Mouse (Mus musculus) heart, adult 2 months (tissue): Measurements from ENCODE around the gene Mrps27.

Source experiments
- CTCF ChIP-seq: fragments of 200-600 bp; IDR thresholded peaks from 2 replicates; pipeline ENCODE4 v1.8.1; 2022; ENCODE audit warnings: antibody characterized with exemption, mild to moderate bottlenecking, moderate library complexity
- POLR2A ChIP-seq: fragments of 200-500 bp; IDR thresholded peaks from 2 replicates; pipeline ENCODE4 v1.6.1; 2011; ENCODE audit warnings: mild to moderate bottlenecking, low read depth, low read length, control low read depth; ENCODE audit not compliant: insufficient read depth

DNA sequence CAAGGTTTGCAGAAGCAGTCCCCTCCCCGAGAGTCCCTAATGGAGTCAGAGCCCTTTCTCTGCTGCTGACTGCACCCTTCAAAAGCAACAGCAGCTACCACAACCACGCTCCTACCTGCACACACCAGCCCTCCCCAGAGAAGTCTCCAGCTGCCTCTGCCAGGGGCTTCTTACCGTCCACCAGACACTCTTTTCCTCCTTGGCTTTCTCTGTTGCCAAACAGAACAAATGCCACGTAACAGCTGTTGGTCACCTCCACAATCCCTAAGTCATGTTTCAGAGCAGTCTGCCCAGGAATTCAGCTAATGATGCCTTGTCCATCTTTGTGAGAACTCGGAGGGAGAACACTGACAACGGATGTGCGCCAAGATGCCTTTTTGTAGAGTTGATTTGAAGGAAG is 102.4 kb downstream of the Mrps27 start:
- no peak for TF ChIP-seq POLR2A
- no peak for TF ChIP-seq CTCF
